Mouse (Mus musculus) midbrain, embryonic 12.5 days (tissue): ENCODE measurements at regions not wholly inside any gene's neighbourhood (a gene's known extent, or its start where the extent isn't known, plus 50 kb on each side); places are given as distances from the start of the nearest gene placed in this dataset.

ENCODE experiments used
- ATAC-seq: fragments of 200-750 bp; cut with Nextera tagmentation; 2 replicates; pipeline ENCODE4 v1.8.0; 2017; ENCODE audit warnings: low read depth, moderate TSS enrichment, moderate library complexity; ENCODE audit not compliant: low FRiP score
- H3K27ac ChIP-seq: fragments of 300-500 bp; sonication (generic); replicated peaks from 2 replicates; pipeline ENCODE4 v1.5.1; 2016; ENCODE audit warnings: mild to moderate bottlenecking
- H3K27me3 ChIP-seq: fragments of 300-500 bp; sonication (generic); 2 replicates; pipeline ENCODE4 v1.6.1; 2016; ENCODE audit warnings: mild to moderate bottlenecking
- H3K36me3 ChIP-seq: fragments of 300-500 bp; sonication (generic); 2 replicates; pipeline ENCODE4 v1.6.1; 2016
- H3K4me1 ChIP-seq: fragments of 300-500 bp; sonication (generic); 2 replicates; pipeline ENCODE4 v1.6.1; 2016
- H3K4me2 ChIP-seq: fragments of 300-500 bp; sonication (generic); replicated peaks from 2 replicates; pipeline ENCODE4 v1.6.1; 2016; ENCODE audit warnings: mild to moderate bottlenecking, moderate library complexity
- H3K4me3 ChIP-seq: fragments of 300-500 bp; sonication (generic); 2 replicates; pipeline ENCODE4 v1.5.1; 2016; ENCODE audit warnings: mild to moderate bottlenecking
- H3K9ac ChIP-seq: fragments of 300-500 bp; sonication (generic); replicated peaks from 2 replicates; pipeline ENCODE4 v1.6.1; 2016; ENCODE audit warnings: mild to moderate bottlenecking, moderate library complexity
- H3K9me3 ChIP-seq: fragments of 300-500 bp; sonication (generic); 2 replicates; pipeline ENCODE4 v1.6.1; 2016; ENCODE audit warnings: mild to moderate bottlenecking
- WGBS: fragments of 180-500 bp; shearing (Covaris S2); methylation state at CpG from one replicate; pipeline ENCODE4 v1.1.7; 2016; 5-methylcytosine and 5-hydroxymethylcytosine counted together

GRCm38 (mm10) chr1:186312008-186312407 is 194.9 kb upstream of the Lyplal1 start:
- Histone ChIP-seq H3K36me3 (no peaks in the 10 kb centered on the region), H3K9me3 (no peaks in the 10 kb centered on the region), H3K4me3 (no peak overlapping the region), H3K27me3 (no peaks in the 10 kb centered on the region), H3K9ac (no peak overlapping the region), H3K27ac (no peak overlapping the region), H3K4me2 (no peak overlapping the region), H3K4me1 (no peaks in the 10 kb centered on the region)
- WGBS = 87% methylated on average over 7 of the region's 7 CpGs
- ATAC-seq = no peak

- H3K4me1 ChIP-seq = no peaks in the 10 kb centered on the region
- WGBS = 79% methylated on average over 6 of the region's 6 CpGs
- no peaks in the 10 kb centered on the region for H3K9me3 ChIP-seq
- no peaks in the 10 kb centered on the region for H3K36me3 ChIP-seq
- no peak overlapping the region for H3K9ac ChIP-seq
- no peak overlapping the region for H3K4me3 ChIP-seq
- no peak overlapping the region for H3K4me2 ChIP-seq
- H3K27me3 ChIP-seq = no peaks in the 10 kb centered on the region
- H3K27ac ChIP-seq = no peak overlapping the region
- no peak for ATAC-seq
Measured at GRCm38 (mm10) chr1:186307627-186308026, 190.5 kb upstream of the Lyplal1 start.

- Histone ChIP-seq H3K36me3 (no peaks in the 10 kb centered on the region), H3K4me2 (no peak overlapping the region), H3K9me3 (no peaks in the 10 kb centered on the region), H3K4me3 (no peak overlapping the region), H3K4me1 (peaks cover 3% of the 10 kb centered on the region; the same call in 1 of the 2 replicates), H3K27ac (no peak overlapping the region), H3K9ac (no peak overlapping the region), H3K27me3 (no peaks in the 10 kb centered on the region)
- WGBS = 85% methylated on average over 7 of the region's 7 CpGs
- no peak for ATAC-seq
Measured at GRCm38 (mm10) chr1:186297464-186297863, 180.4 kb upstream of the Lyplal1 start.

- no peak overlapping the region for H3K9ac ChIP-seq
- H3K27ac ChIP-seq = no peak overlapping the region
- H3K9me3 ChIP-seq = no peaks in the 10 kb centered on the region
- H3K27me3 ChIP-seq = no peaks in the 10 kb centered on the region
- H3K4me3 ChIP-seq = no peak overlapping the region
- peaks cover 3% of the 10 kb centered on the region; the same call in 1 of the 2 replicates for H3K4me1 ChIP-seq
- no peak for ATAC-seq
- H3K4me2 ChIP-seq = no peak overlapping the region
- no peaks in the 10 kb centered on the region for H3K36me3 ChIP-seq
- WGBS = 85% methylated on average over 2 of the region's 2 CpGs
Measured at GRCm38 (mm10) chr1:186295201-186295600, 178.1 kb upstream of the Lyplal1 start.

- no peak overlapping the region for H3K9ac ChIP-seq
- H3K36me3 ChIP-seq = no peaks in the 10 kb centered on the region
- H3K27me3 ChIP-seq = no peaks in the 10 kb centered on the region
- H3K27ac ChIP-seq = no peak overlapping the region
- no peak for ATAC-seq
- H3K9me3 ChIP-seq = no peaks in the 10 kb centered on the region
- H3K4me2 ChIP-seq = no peak overlapping the region
- H3K4me3 ChIP-seq = no peak overlapping the region
- WGBS = 86% methylated on average over 2 of the region's 2 CpGs
- peaks cover 3% of the 10 kb centered on the region; the same call in 1 of the 2 replicates for H3K4me1 ChIP-seq
Measured at GRCm38 (mm10) chr1:186294635-186295034, 177.5 kb upstream of the Lyplal1 start.

GRCm38 (mm10) chr1:186289117-186289516 is 172.0 kb upstream of the Lyplal1 start:
- Histone ChIP-seq H3K9me3 (no peaks in the 10 kb centered on the region), H3K9ac (no peak overlapping the region), H3K4me2 (no peak overlapping the region), H3K36me3 (no peaks in the 10 kb centered on the region), H3K27ac (no peak overlapping the region), H3K27me3 (no peaks in the 10 kb centered on the region), H3K4me1 (peaks cover 3% of the 10 kb centered on the region; the same call in 1 of the 2 replicates), H3K4me3 (no peak overlapping the region)
- ATAC-seq = no peak
- 94% methylated on average over 2 of the region's 2 CpGs for WGBS

- H3K4me2 ChIP-seq = no peak overlapping the region
Measured at GRCm38 (mm10) chr1:186287831-186288230, 170.7 kb upstream of the Lyplal1 start.

GRCm38 (mm10) chr1:186286401-186286800 is 169.3 kb upstream of the Lyplal1 start:
- Histone ChIP-seq H3K27ac (no peak overlapping the region), H3K36me3 (no peaks in the 10 kb centered on the region), H3K4me1 (no peaks in the 10 kb centered on the region), H3K27me3 (no peaks in the 10 kb centered on the region), H3K4me2 (no peak overlapping the region), H3K4me3 (no peak overlapping the region), H3K9me3 (no peaks in the 10 kb centered on the region), H3K9ac (no peak overlapping the region)
- ATAC-seq = no peak
- WGBS = 45% methylated on average over 4 of the region's 4 CpGs

More at GRCm38 (mm10) chr1:186287831-186288230, 170.7 kb upstream of the Lyplal1 start:
- WGBS = 93% methylated on average over 8 of the region's 8 CpGs
- H3K36me3 ChIP-seq = no peaks in the 10 kb centered on the region
- H3K4me3 ChIP-seq = no peak overlapping the region
- peaks cover under 1% of the 10 kb centered on the region; the same call in 1 of the 2 replicates for H3K4me1 ChIP-seq
- H3K9ac ChIP-seq = no peak overlapping the region
- H3K27ac ChIP-seq = no peak overlapping the region
- H3K27me3 ChIP-seq = no peaks in the 10 kb centered on the region
- ATAC-seq = no peak
- no peaks in the 10 kb centered on the region for H3K9me3 ChIP-seq

- Histone ChIP-seq H3K27me3 (no peaks in the 10 kb centered on the region), H3K9ac (no peak overlapping the region), H3K9me3 (no peaks in the 10 kb centered on the region), H3K4me1 (peaks cover 7% of the 10 kb centered on the region; the same call in 1 of the 2 replicates), H3K4me3 (no peak overlapping the region), H3K27ac (no peak overlapping the region), H3K36me3 (no peaks in the 10 kb centered on the region), H3K4me2 (no peak overlapping the region; the same call in 1 of the 2 replicates)
- 56% methylated on average over 11 of the region's 11 CpGs for WGBS
- ATAC-seq = no peak
Measured at GRCm38 (mm10) chr1:186277981-186278634, 161.0 kb upstream of the Lyplal1 start.

- Histone ChIP-seq H3K4me3 (no peak overlapping the region), H3K27me3 (no peaks in the 10 kb centered on the region), H3K36me3 (no peaks in the 10 kb centered on the region), H3K4me2 (no peak overlapping the region), H3K27ac (no peak overlapping the region), H3K9me3 (peaks cover under 1% of the 10 kb centered on the region; the same call in 1 of the 2 replicates), H3K4me1 (no peaks in the 10 kb centered on the region), H3K9ac (no peak overlapping the region)
- 62% methylated on average over 2 of the region's 2 CpGs for WGBS
- no peak for ATAC-seq
Measured at GRCm38 (mm10) chr1:186271436-186271835, 154.3 kb upstream of the Lyplal1 start.

GRCm38 (mm10) chr1:186267317-186267716 is 150.2 kb upstream of the Lyplal1 start:
- WGBS = 65% methylated on average over 2 of the region's 2 CpGs
- ATAC-seq = no peak

GRCm38 (mm10) chr1:186264639-186265038 is 147.5 kb upstream of the Lyplal1 start:
- 68% methylated on average over 3 of the region's 3 CpGs for WGBS
- Histone ChIP-seq H3K4me3 (no peak overlapping the region), H3K9me3 (peaks cover 3% of the 10 kb centered on the region; the same call in 1 of the 2 replicates), H3K4me1 (peaks cover 17% of the 10 kb centered on the region; the same call in 1 of the 2 replicates), H3K36me3 (no peaks in the 10 kb centered on the region), H3K9ac (no peak overlapping the region), H3K27me3 (no peaks in the 10 kb centered on the region; the same call in 1 of the 2 replicates), H3K4me2 (no peak overlapping the region), H3K27ac (no peak overlapping the region)
- no peak for ATAC-seq

More at GRCm38 (mm10) chr1:186267317-186267716, 150.2 kb upstream of the Lyplal1 start:
- Histone ChIP-seq H3K4me1 (0 out of 2 replicates have a peak, but pooled peaks cover 6% of the 10 kb centered on the region), H3K9ac (no peak overlapping the region), H3K4me3 (no peak overlapping the region), H3K4me2 (no peak overlapping the region), H3K9me3 (peaks cover 3% of the 10 kb centered on the region; the same call in 1 of the 2 replicates), H3K27ac (no peak overlapping the region), H3K27me3 (no peaks in the 10 kb centered on the region), H3K36me3 (no peaks in the 10 kb centered on the region)
